Mouse (Mus musculus) erythroblast, embryonic 14.5 days (primary cell): Measurements from ENCODE around the gene Trp53bp1. TPM values are rescaled to one million over a fixed set of nuclear protein-coding genes. Genes with fewer than 3 reads are reported as not detected.

Experiments
- H3K27me3 ChIP-seq: 2 replicates; pipeline ENCODE4 v1.6.1; 2012; ENCODE audit warnings: inconsistent platforms; ENCODE audit not compliant: control insufficient read depth
- H3K36me3 ChIP-seq: 2 replicates; pipeline ENCODE4 v1.6.1; 2012; ENCODE audit warnings: mild to moderate bottlenecking, inconsistent platforms; ENCODE audit not compliant: control insufficient read depth
- H3K4me1 ChIP-seq: 2 replicates; pipeline ENCODE4 v1.6.1; 2012; ENCODE audit warnings: inconsistent platforms; ENCODE audit not compliant: control insufficient read depth
- H3K4me3 ChIP-seq: replicated peaks from 2 replicates; pipeline ENCODE3; 2012; ENCODE audit warnings: moderate library complexity, mild to moderate bottlenecking, inconsistent platforms
- H3K9me3 ChIP-seq: 2 replicates; pipeline ENCODE4 v1.6.1; 2012; ENCODE audit warnings: low read length, inconsistent platforms, mixed read lengths; ENCODE audit not compliant: control insufficient read depth
- GATA1 ChIP-seq: IDR thresholded peaks from 2 replicates; pipeline ENCODE4 v1.6.1; 2012; ENCODE audit warnings: low read length, inconsistent platforms, mixed read lengths
- TAL1 ChIP-seq: IDR thresholded peaks from 3 replicates; pipeline ENCODE4 v1.6.1; 2012; ENCODE audit warnings: low read length, inconsistent platforms, mixed read lengths
- polyA plus RNA-seq: library from polyadenylated mRNA; stranded (reverse); fragments of >175 nt; gene quantifications from 2 replicates; pipeline ENCODE4 v1.2.3, GENCODE M21; 2012

Gene Trp53bp1
- polyA plus RNA-seq, 1 experiment = 2.9 TPM

DNA sequence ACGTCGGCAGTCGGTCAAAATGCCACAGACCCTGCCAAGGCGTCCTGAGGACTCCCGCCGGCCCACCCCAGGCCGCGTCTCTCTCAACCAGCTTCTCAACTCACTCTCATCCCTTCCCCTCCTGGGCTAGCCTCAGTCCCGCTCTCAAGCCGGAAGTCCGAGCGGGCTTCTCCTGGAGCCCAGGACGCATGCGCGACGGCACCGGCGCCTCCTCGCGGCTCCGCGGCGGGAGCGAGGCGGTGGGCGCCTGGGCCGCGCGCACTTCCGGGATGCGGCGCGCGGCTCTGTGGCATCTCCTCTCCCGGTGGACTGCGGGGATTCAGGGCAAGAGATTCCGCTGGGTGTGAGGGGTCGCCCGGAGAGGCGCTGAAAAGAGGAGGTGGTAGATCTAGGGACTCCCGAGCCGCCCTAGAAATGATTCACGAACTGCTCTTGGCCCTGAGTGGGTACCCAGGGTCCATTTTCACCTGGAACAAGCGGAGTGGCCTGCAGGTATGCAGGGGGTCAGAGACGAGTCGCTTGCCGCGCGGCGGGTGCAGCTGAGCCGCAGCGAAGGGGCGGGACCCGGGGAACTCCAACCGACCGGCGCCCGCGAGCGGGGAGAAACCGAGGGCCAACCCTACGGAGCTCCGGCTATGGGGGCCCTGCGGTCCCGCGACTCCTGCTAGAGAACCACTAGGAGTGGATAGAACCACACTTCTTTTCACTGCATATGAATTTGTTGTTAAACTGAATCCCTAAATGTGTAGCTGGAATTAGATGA, 100.0 kb downstream of the Trp53bp1 start, which contains the start of gene Zscan29:
Zscan29 (minus strand) TSS at position 146 of the 763 bp plus-strand sequence.
- H3K4me1 ChIP-seq = peaks cover 35% of the 10 kb centered on the region
- TF ChIP-seq GATA1 = no peak
- no peak for TF ChIP-seq TAL1
- peak within 1 kb of the TSS; percentile 85 for H3K4me3 ChIP-seq
- no peaks in the 10 kb centered on the region for H3K9me3 ChIP-seq
- H3K27me3 ChIP-seq = no peaks in the 10 kb centered on the region
- peaks cover 54% of the 10 kb centered on the region for H3K36me3 ChIP-seq

DNA sequence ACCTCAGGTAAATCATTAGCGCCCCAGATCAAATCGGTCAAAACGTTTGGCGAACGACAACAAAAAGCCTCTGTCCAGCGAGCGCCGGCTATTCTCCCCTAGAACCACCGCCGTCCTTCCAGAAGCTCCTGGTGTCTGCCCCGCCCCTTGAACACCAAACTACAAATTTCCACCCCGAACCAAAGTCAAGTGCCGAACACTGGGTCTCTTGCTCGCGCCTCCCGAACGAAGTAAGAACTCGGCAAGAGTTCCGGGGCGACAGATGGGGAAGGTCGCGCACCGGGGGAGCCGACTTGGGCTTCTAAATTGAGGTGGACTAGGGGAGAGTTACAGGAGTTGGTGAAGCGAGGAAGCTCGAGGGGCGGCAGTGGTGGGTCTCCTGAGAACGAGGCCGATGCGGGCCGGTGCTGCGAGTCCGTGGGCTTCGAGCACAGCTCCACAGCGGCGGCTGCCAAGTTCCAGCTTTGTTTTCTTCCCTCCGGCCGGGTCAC, 100.7 kb downstream of the Trp53bp1 start, which contains the start of gene Tubgcp4:
Tubgcp4 (plus strand) TSS at position 174 of the 491 bp plus-strand sequence.
- no peaks in the 10 kb centered on the region for H3K27me3 ChIP-seq
- peaks cover 53% of the 10 kb centered on the region for H3K36me3 ChIP-seq
- H3K9me3 ChIP-seq = no peaks in the 10 kb centered on the region
- peaks cover 35% of the 10 kb centered on the region for H3K4me1 ChIP-seq
- TF ChIP-seq TAL1 (no peak), GATA1 (no peak)
- H3K4me3 ChIP-seq = peak within 1 kb of the TSS; percentile 85

DNA sequence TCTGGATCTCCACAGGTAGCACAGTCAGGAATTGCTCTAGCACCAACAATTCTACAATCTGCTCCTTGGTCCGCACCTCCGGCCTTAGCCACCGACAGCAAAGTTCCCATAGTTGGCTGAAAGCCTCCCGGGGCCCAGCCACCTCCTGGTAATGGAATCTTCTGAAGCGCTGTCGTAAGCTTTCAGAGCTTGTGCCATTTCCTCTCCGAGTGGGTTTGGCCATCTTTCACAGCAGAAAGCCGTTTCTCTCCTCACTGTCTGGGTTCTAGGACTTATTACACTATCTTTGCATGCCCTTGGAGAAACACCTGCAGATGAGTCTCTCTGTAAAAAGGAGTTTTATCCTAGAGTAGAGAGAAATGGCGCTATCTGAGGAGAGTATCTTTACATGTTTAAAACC, 101.3 kb downstream of the Trp53bp1 start:
- Histone ChIP-seq H3K4me1 (peaks cover 35% of the 10 kb centered on the region), H3K9me3 (no peaks in the 10 kb centered on the region), H3K27me3 (no peaks in the 10 kb centered on the region), H3K36me3 (peaks cover 50% of the 10 kb centered on the region), H3K4me3 (peak overlapping the region; percentile 85)
- 0 out of 2 replicates have a peak, but pooled peaks have one; percentile 22 for TF ChIP-seq GATA1
- TF ChIP-seq TAL1 = no peak

DNA sequence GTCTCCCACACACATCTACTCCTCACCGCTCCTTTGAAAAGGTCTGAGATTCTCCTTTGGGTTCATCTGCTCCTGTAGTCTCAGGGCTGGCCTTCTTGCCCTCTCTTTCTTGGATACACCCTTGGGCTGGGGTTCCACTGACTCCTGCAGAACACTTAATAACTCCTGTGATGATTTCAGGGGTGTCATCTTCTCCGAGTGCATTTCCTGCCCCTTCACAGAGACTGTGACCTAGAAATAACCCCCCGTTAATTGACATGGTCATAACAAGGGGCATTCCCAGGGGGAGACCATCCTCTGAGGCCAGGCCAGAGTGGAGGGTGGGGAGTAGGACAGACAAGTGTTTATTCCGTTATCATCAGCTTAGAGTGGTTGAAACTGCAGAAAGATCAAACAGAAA, 102.0 kb downstream of the Trp53bp1 start:
- Histone ChIP-seq H3K4me1 (peaks cover 36% of the 10 kb centered on the region), H3K36me3 (peaks cover 49% of the 10 kb centered on the region), H3K4me3 (peak overlapping the region; percentile 85), H3K27me3 (no peaks in the 10 kb centered on the region), H3K9me3 (no peaks in the 10 kb centered on the region)
- TF ChIP-seq TAL1 (no peak), GATA1 (no peak)

- H3K36me3 ChIP-seq = peaks cover 77% of the 10 kb centered on the region
- no peak overlapping the region for H3K4me3 ChIP-seq
- no peaks in the 10 kb centered on the region for H3K27me3 ChIP-seq
- H3K4me1 ChIP-seq = no peaks in the 10 kb centered on the region
- TF ChIP-seq TAL1 (no peak), GATA1 (no peak)
- no peaks in the 10 kb centered on the region for H3K9me3 ChIP-seq
These were observed 118.1 kb downstream of the Trp53bp1 start for GRCm38 (mm10) chr2:121153100-121153499.

DNA sequence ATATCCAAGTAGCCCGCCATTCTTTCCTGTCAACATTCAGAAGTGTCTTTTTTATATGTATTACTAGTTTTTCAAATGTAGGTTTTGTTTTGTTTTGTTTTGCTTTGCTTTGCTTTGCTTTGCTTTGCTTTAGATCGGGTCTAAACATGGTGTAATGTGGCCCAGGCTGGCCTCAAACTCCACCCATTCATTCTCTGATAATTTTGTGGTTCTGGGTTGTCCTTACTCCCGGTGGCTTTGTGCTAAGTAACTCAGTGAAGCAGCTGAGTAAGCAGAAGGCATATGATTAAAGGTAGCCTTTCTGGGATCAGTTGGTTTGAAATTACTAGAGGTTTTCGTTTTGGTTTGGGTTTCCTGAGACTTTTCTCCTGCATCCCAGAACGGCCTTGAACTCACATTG, 121.5 kb downstream of the Trp53bp1 start:
- no peak overlapping the region for H3K4me3 ChIP-seq
- H3K36me3 ChIP-seq = peaks cover 79% of the 10 kb centered on the region

More for the DNA sequence above, 121.5 kb downstream of the Trp53bp1 start:
- Histone ChIP-seq H3K4me1 (no peaks in the 10 kb centered on the region), H3K27me3 (no peaks in the 10 kb centered on the region), H3K9me3 (no peaks in the 10 kb centered on the region)
- TF ChIP-seq GATA1 = no peak
- TF ChIP-seq TAL1 = no peak

Other genes with a start within 250 kb of the Trp53bp1 start
- gene Epb42, start 234.3 kb downstream of the Trp53bp1 start, polyA plus RNA-seq = 11.1 and 14.1 TPM in 2 replicates
- gene Tgm5, start 185.6 kb downstream of the Trp53bp1 start, polyA plus RNA-seq = not detected in 2 replicates
- gene Tgm7, start 161.6 kb downstream of the Trp53bp1 start, polyA plus RNA-seq = not detected in 2 replicates
- gene Adal, start 131.0 kb downstream of the Trp53bp1 start, polyA plus RNA-seq = 0.20 and 0.50 TPM in 2 replicates
- gene Lcmt2, start 130.8 kb downstream of the Trp53bp1 start, polyA plus RNA-seq = 0.27 and 0.32 TPM in 2 replicates
- gene Tubgcp4, start 100.8 kb downstream of the Trp53bp1 start, polyA plus RNA-seq = 1.1 and 1.3 TPM in 2 replicates
- gene Zscan29, start 100.3 kb downstream of the Trp53bp1 start, polyA plus RNA-seq = 0.47 and 0.48 TPM in 2 replicates
- gene Map1a, start 18.2 kb upstream of the Trp53bp1 start, polyA plus RNA-seq = 0.02 and 0.03 TPM in 2 replicates
- gene Ppip5k1, start 84.0 kb upstream of the Trp53bp1 start, polyA plus RNA-seq = 0.27 and 0.67 TPM in 2 replicates
- not detected in 2 replicates for gene Ckmt1, start 86.3 kb upstream of the Trp53bp1 start, polyA plus RNA-seq
- not detected in 2 replicates for gene Strc, start 115.8 kb upstream of the Trp53bp1 start, polyA plus RNA-seq
- 16.4 and 16.8 TPM in 2 replicates for gene Pdia3, start 142.4 kb upstream of the Trp53bp1 start, polyA plus RNA-seq
- gene Catsper2, start 142.4 kb upstream of the Trp53bp1 start, polyA plus RNA-seq = not detected in 2 replicates
- gene Ell3, start 172.9 kb upstream of the Trp53bp1 start, polyA plus RNA-seq = not detected in 2 replicates
- 65.1 and 75.3 TPM in 2 replicates for gene Serf2, start 177.8 kb upstream of the Trp53bp1 start, polyA plus RNA-seq
- gene Hypk, start 181.9 kb upstream of the Trp53bp1 start, polyA plus RNA-seq = 0.17 and 0.52 TPM in 2 replicates
- 0.04 TPM in 1 of 2 replicates, not detected in the other for gene Serinc4, start 185.4 kb upstream of the Trp53bp1 start, polyA plus RNA-seq
- gene Mfap1b, start 202.7 kb upstream of the Trp53bp1 start, polyA plus RNA-seq = 0.22 and 0.29 TPM in 2 replicates
- 0.45 and 0.75 TPM in 2 replicates for gene Mfap1a, start 235.3 kb upstream of the Trp53bp1 start, polyA plus RNA-seq
- gene Wdr76, start 235.3 kb upstream of the Trp53bp1 start, polyA plus RNA-seq = 0.08 and 0.11 TPM in 2 replicates